Mouse (Mus musculus) limb, embryonic 15.5 days (tissue): Measurements from ENCODE around the gene Plxnd1. TPM values are rescaled to one million over a fixed set of nuclear protein-coding genes. Genes with fewer than 3 reads are reported as not detected.
A peak's percentile ranks its signal among the peaks of the same experiment; 100 is the strongest.

Experiments used
- ATAC-seq: fragments of 200-750 bp; cut with Nextera tagmentation; 2 replicates; pipeline ENCODE4 v1.8.0; 2017; ENCODE audit warnings: low read depth, moderate TSS enrichment; ENCODE audit not compliant: insufficient number of reproducible peaks, low FRiP score, low TSS enrichment
- H3K27ac ChIP-seq: fragments of 300-500 bp; sonication (generic); 2 replicates; pipeline ENCODE4 v1.5.1; 2015; ENCODE audit warnings: moderate library complexity, mild to moderate bottlenecking, inconsistent platforms
- H3K27me3 ChIP-seq: fragments of 300-500 bp; sonication (generic); 2 replicates; pipeline ENCODE4 v1.6.1; 2015; ENCODE audit warnings: inconsistent platforms
- H3K36me3 ChIP-seq: fragments of 300-500 bp; sonication (generic); 2 replicates; pipeline ENCODE4 v1.6.1; 2015; ENCODE audit warnings: inconsistent platforms
- H3K4me1 ChIP-seq: fragments of 300-500 bp; sonication (generic); 2 replicates; pipeline ENCODE4 v1.6.1; 2015; ENCODE audit warnings: inconsistent platforms
- H3K4me2 ChIP-seq: fragments of 300-500 bp; sonication (generic); 2 replicates; pipeline ENCODE4 v1.6.1; 2015; ENCODE audit warnings: mild to moderate bottlenecking, inconsistent platforms
- H3K4me3 ChIP-seq: fragments of 300-500 bp; sonication (generic); 2 replicates; pipeline ENCODE4 v1.5.1; 2015; ENCODE audit warnings: mild to moderate bottlenecking, inconsistent platforms
- H3K9ac ChIP-seq: fragments of 300-500 bp; sonication (generic); 2 replicates; pipeline ENCODE4 v1.6.1; 2015; ENCODE audit warnings: inconsistent platforms
- H3K9me3 ChIP-seq: fragments of 300-500 bp; sonication (generic); 2 replicates; pipeline ENCODE4 v1.6.1; 2016; ENCODE audit warnings: inconsistent platforms
- WGBS: fragments of 180-500 bp; shearing (Covaris S2); methylation state at CpG from one replicate; pipeline ENCODE4 v1.1.7; 2015; 5-methylcytosine and 5-hydroxymethylcytosine counted together
- polyA plus RNA-seq: library from polyadenylated mRNA; unstranded; fragments of >200 nt; fragmentation: Nextera tagmentation; extraction: Ambion mirVana; gene quantifications from 2 replicates; pipeline ENCODE4 v1.2.1, GENCODE M21; 2015

Gene Plxnd1
- polyA plus RNA-seq, 1 experiment from 2014 or later: 32.2 TPM

DNA sequence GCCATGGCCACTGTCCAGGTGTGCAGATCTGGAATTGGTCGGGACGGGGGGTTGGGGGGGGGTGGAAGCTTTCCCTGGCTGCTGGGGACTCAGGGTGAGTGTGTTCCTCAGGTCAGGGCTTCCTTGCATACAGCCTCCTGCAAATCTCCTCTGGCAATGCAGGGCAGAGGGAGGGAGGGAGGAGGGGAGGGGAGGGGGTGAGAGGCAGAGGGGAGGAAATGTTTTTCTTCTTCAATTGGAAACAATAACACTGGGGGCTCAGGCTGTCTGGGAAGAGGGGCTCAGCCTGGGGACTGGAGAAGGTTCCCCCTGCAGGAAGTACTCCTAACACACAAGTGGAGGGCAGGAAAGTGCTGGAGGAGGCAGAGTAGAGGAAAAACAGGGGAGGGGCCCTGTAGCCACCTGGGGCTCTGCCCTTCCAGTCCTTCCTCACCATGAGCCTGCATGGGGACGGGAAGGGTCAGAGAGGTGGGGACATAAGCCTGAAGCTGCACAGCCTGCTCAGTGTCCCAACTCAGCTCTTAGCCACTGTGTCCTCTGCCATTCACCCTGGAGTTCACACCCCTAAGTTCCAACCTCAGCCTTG is 3.0 kb upstream of the Plxnd1 start:
- WGBS: 14% methylated on average over 3 of the region's 3 CpGs
- no peak for ATAC-seq
- no peak overlapping the region for H3K4me3 ChIP-seq
- no peak overlapping the region for H3K9ac ChIP-seq
- peaks cover 42% of the 10 kb centered on the region for H3K4me1 ChIP-seq
- H3K27ac ChIP-seq: peak overlapping the region; percentile 61
- no peaks in the 10 kb centered on the region for H3K36me3 ChIP-seq
- H3K27me3 ChIP-seq: peaks cover 17% of the 10 kb centered on the region
- H3K9me3 ChIP-seq: no peaks in the 10 kb centered on the region
- no peak overlapping the region for H3K4me2 ChIP-seq

DNA sequence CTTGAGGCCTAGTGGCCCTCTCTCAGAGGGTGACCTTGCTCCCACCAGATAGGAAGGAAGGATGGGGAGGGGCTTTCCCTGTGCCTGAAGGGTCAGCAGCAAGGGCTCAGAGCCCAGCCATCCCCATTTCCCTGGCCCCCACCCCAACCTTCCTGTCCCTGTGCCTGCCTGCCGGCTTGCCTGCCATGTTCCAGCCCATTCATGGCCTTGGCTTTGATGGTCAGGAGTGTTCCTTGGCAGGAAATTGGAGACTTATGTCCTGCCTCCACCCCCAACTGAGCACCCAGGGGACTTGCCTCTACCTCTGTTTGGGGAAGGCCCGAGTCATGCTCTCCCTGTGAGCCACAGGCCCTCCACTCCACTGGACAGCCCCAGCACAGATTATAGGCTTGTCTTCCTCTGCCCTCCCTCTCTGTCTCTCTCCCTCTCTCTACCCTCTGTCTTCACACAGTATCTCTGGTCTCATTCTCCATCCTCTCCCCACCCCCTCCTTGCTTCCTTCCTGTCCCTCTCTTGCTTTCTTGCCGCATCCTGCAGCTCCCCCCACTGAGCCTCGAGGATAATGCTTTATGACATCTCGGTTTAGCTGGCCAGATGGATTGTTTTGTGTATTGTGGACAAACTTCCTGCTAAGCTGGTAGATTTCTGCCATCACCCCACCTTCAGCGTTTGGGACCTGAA is 1.5 kb upstream of the Plxnd1 start:
- Histone ChIP-seq H3K27me3 (peaks cover 32% of the 10 kb centered on the region), H3K36me3 (no peaks in the 10 kb centered on the region), H3K4me1 (peaks cover 54% of the 10 kb centered on the region), H3K9ac (no peak overlapping the region), H3K9me3 (no peaks in the 10 kb centered on the region), H3K4me3 (no peak overlapping the region), H3K4me2 (no peak overlapping the region), H3K27ac (peak overlapping the region; percentile 63; the same call in 1 of the 2 replicates)
- 29% methylated on average over 6 of the region's 6 CpGs for WGBS
- ATAC-seq: no peak

DNA sequence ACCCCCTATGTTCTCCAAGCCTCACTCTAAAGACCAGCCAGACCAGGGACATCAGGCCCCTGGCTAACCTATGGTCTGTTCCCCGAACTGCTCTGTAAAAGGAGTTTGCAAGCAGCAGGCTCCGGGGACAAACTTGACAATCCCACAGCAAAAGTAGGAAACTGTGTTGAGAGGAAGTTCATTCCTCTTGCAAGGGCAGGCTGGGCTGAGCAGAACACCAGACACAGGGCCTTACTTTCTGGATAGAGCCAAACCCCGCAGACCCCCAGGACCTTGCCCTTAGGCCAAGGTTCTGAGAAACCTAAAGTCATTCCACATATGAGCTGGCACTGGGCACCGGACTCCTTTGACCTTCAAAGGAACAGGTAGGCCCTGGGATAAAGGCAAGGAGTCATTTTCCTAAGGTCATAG is 731 bp upstream of the Plxnd1 start:
- Histone ChIP-seq H3K4me3 (peak overlapping the region; percentile 62), H3K4me1 (peaks cover 60% of the 10 kb centered on the region), H3K9me3 (no peaks in the 10 kb centered on the region), H3K27me3 (peaks cover 39% of the 10 kb centered on the region), H3K4me2 (peak overlapping the region; percentile 94), H3K27ac (peak overlapping the region; percentile 63), H3K36me3 (no peaks in the 10 kb centered on the region), H3K9ac (no peak overlapping the region)
- 56% methylated on average over 4 of the region's 4 CpGs for WGBS
- no peak for ATAC-seq

DNA sequence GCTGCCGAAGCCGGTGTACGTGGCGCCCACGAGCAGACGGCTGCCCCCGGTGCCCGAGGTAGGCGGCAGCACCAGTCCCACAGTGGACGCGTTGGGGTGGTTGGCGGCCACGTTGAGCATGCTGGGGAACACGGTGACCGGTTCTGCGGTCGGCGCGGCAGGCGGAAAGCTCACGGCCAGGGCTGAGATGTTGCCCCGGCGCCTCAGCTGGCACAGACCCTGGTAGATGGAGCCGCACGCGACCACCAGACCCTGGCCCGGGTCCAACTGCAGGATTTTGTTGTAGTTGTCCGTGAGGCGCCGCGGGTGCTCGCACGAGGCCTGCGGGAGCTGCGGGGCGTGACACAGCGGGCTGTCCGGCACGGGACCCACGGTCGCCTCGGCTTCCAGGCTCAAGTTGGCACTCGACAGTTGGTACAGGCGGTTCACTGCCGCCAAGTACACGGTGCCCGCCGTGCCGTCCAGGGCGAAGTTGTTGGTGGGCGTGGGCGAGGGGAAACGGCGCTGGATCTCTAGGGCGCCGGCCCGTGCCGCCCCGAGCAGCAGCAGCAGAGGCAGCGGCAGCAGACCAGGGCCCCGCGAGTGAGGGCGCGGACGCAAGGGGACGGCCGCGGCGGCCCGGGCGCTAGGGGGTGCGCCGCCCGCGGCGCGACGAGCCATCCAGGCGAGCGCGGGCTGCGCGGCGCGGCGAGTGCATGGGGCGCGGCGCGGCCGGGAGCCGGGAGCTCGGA is 494 bp downstream of the Plxnd1 start:
- peaks cover 42% of the 10 kb centered on the region for H3K27me3 ChIP-seq
- H3K36me3 ChIP-seq: no peaks in the 10 kb centered on the region
- H3K27ac ChIP-seq: peak overlapping the region; percentile 84
- peaks cover 59% of the 10 kb centered on the region for H3K4me1 ChIP-seq
- peak overlapping the region; percentile 94 for H3K4me2 ChIP-seq
- ATAC-seq: no peak; the same call in 1 of the 2 replicates
- WGBS: under 1% methylated on average over 89 of the region's 93 CpGs
- H3K9ac ChIP-seq: peak overlapping the region; percentile 57
- no peaks in the 10 kb centered on the region for H3K9me3 ChIP-seq
- peak overlapping the region; percentile 62 for H3K4me3 ChIP-seq

DNA sequence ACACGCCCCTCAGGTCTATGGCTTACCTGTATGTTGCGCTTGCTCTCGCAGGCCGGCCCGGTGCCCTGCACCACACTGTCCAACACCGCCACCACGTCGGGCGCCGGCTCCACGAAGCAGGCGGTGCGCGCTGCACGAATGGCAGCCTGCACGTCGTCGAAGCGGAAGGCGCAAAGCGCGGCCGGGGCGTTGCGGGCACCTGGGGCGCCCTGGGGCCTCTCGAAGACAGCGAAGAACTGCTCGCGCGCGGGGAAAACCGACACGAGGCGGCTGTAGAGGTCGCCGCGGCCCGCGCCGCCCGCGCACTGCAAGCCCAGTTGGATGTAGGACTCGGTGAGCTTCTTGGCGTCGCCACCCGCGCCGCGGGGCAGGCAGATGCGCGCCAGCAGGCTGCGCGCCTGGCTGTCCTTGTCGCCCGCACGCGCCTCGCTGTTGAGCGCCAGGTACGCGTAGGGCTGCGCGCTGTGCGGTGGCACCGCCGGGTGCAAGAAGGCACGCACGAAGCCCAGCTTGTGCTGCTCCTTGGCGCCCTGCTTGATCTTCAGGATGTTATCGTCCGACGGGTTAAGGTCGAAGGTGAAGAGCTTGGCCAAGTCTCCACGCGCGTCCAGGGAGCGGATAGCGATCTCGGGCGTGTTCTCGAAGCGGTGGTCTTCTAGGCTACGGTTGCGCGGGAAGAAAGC is 1.2 kb downstream of the Plxnd1 start:
- Histone ChIP-seq H3K4me1 (peaks cover 58% of the 10 kb centered on the region), H3K36me3 (no peaks in the 10 kb centered on the region), H3K4me2 (peak overlapping the region; percentile 94), H3K27me3 (peaks cover 42% of the 10 kb centered on the region), H3K9me3 (no peaks in the 10 kb centered on the region), H3K9ac (peak overlapping the region; percentile 57), H3K4me3 (peak overlapping the region; percentile 62), H3K27ac (peak overlapping the region; percentile 11; the same call in 1 of the 2 replicates)
- no peak for ATAC-seq
- 1% methylated on average over 86 of the region's 86 CpGs for WGBS

DNA sequence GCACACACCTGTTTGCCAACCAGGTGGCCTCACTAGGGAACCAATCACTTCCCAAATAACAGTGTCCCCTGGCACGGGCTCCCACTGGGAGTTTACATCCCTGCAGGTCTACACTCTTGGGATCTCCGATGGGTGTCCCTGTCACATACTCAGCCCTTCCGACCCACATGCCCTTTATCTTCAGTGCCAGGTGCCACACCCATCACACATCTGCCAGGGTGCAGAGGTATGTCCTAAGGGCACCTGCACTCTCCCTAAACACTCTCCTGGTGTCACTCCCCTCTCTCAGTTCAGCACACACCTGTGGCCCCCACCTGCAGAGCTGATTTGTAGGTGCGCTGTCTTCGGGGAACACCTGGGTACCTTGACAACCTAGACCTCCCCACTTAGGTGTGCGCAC is 1.8 kb downstream of the Plxnd1 start:
- Histone ChIP-seq H3K4me2 (peak overlapping the region; percentile 94), H3K36me3 (no peaks in the 10 kb centered on the region), H3K27ac (no peak overlapping the region), H3K27me3 (peaks cover 42% of the 10 kb centered on the region), H3K9ac (no peak overlapping the region), H3K9me3 (no peaks in the 10 kb centered on the region), H3K4me3 (peak overlapping the region; percentile 62), H3K4me1 (peaks cover 55% of the 10 kb centered on the region)
- 51% methylated on average over 6 of the region's 6 CpGs for WGBS
- no peak for ATAC-seq

DNA sequence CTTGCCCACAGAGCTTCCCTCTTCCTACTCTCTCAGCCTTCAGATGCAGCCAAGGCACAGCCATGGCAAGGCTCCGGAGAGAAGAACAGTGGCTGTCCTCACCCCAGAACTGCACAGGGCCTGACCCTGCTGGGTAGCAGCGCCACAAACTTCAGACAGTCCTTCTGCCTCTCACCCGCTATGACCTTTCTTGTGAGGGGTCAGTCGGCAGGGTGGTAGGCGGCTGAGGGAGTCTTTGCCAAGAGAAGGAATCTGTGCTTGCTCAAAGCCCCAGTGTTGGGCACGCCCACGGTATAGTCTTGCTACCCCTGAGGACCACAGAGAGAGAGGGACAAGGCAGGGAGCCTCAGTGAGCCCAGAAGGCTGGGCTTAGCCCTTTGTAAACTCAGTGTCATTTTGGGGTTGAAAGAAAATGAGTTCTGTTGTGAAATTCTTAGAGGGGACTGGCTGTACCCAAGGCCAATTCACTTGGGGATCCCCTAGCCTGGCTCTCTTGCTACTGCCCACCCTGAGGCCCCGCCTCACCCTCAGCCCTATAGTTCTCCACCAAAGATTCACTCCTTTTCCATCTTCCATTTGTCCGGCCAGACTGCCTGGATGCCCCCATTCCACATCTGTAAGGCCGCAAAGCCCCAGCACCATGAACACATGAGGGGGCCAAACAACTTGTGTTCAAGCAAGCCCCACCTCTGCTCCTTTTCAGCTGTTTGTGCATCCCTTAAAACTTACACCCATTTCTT is 2.8 kb downstream of the Plxnd1 start:
- ATAC-seq: no peak
- Histone ChIP-seq H3K4me2 (peak overlapping the region; percentile 94), H3K9ac (0 out of 2 replicates have a peak overlapping the region, but pooled peaks have one; percentile 14), H3K4me1 (peaks cover 53% of the 10 kb centered on the region), H3K27ac (no peak overlapping the region), H3K36me3 (no peaks in the 10 kb centered on the region), H3K4me3 (peak overlapping the region; percentile 62), H3K9me3 (no peaks in the 10 kb centered on the region), H3K27me3 (peaks cover 42% of the 10 kb centered on the region)
- 41% methylated on average over 10 of the region's 10 CpGs for WGBS

DNA sequence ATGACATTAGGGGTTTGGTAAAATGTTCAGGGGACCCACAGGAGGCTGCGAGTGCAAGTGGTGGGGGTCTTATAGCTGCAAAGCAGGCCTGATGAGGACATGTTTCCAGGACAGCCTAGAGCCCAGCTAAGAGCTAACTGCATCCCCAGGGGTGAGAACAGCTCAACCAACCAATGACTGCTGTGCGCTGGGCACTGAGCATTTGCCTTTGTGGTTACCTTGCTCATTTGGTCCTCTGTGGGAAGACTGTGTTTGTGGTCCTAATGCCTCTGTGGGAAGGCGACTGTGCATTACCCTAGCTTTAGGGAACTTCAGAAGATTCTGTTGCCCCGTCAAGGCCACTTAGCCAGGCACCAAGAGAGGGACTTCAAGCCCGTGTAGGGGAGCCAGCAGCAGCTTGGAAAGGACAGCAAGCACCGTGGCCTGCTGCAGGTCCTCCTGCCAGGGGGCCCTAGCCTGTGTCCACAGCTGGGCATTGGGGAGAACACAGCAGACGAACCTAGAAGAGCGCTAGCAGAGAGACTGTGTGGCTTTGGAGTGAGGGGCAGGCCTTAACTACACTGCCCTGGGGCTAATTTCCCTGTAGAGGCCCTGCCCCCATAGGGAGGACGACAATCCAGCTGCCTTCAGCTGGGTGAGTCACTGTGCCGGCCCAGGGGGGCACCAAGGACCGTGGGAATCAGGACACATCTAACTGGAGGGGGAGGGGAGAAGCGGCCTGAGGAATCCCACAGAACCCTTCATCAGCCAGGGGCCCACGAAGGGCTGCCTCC is 3.5 kb downstream of the Plxnd1 start:
- 0 out of 2 replicates have a peak overlapping the region, but pooled peaks have one; percentile 8 for H3K27ac ChIP-seq
- H3K27me3 ChIP-seq: peaks cover 42% of the 10 kb centered on the region
- no peaks in the 10 kb centered on the region for H3K36me3 ChIP-seq
- ATAC-seq: no peak
- 33% methylated on average over 13 of the region's 13 CpGs for WGBS
- 0 out of 2 replicates have a peak overlapping the region, but pooled peaks have one; percentile 14 for H3K9ac ChIP-seq
- H3K4me3 ChIP-seq: peak overlapping the region; percentile 62
- peaks cover 59% of the 10 kb centered on the region for H3K4me1 ChIP-seq
- H3K9me3 ChIP-seq: no peaks in the 10 kb centered on the region
- H3K4me2 ChIP-seq: peak overlapping the region; percentile 94

DNA sequence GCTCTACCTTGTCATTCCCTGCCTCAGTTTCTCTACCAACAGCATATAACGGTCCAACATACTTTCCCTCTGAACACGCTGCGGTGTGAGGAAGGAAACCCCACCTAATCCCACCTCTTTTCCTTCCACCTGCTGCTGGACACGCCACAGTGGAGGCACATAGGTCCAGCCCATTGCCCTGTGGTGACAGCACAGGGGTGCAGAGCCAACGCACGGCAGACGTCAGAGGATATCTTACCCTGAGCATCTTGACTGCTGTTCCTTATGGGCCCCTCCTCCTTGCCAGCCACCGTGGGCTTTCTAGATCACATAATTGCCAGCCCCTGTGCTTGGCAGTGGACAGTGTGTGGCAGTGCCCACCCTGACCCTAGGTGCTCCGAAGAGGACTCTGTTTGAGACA is 4.3 kb downstream of the Plxnd1 start:
- Histone ChIP-seq H3K27me3 (peaks cover 42% of the 10 kb centered on the region), H3K9ac (no peak overlapping the region), H3K36me3 (no peaks in the 10 kb centered on the region), H3K4me1 (peaks cover 59% of the 10 kb centered on the region), H3K9me3 (no peaks in the 10 kb centered on the region), H3K27ac (no peak overlapping the region), H3K4me2 (peak overlapping the region; percentile 94; the same call in 1 of the 2 replicates), H3K4me3 (peak overlapping the region; percentile 62)
- ATAC-seq: no peak
- 79% methylated on average over 9 of the region's 9 CpGs for WGBS

DNA sequence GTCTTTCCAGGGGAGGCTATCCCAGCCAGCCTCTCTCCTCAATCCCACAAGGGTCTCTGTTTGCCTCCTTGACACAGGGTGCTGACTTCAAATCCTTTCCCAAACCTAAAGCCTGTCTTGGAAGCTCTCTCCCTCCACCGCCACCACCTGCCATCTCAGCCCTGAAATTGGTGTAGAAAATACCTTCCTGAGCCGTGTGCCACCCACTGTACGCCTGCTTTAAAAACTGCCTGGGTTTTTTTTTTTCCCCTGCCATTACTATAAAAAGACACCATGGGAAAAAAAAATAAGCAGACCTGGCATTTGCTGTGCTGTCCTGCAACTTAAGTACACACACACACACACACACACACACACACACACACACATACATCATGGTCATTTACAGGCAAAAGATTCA is 4.7 kb downstream of the Plxnd1 start:
- H3K9ac ChIP-seq: no peak overlapping the region
- peaks cover 42% of the 10 kb centered on the region for H3K27me3 ChIP-seq
- H3K9me3 ChIP-seq: no peaks in the 10 kb centered on the region
- WGBS: 78% methylated on average over 3 of the region's 3 CpGs
- peaks cover 63% of the 10 kb centered on the region for H3K4me1 ChIP-seq
- H3K4me2 ChIP-seq: 0 out of 2 replicates have a peak overlapping the region, but pooled peaks have one; percentile 94
- H3K27ac ChIP-seq: no peak overlapping the region
- no peaks in the 10 kb centered on the region for H3K36me3 ChIP-seq
- no peak overlapping the region for H3K4me3 ChIP-seq
- no peak for ATAC-seq
